Mouse (Mus musculus) frontal cortex, postnatal 10 days (tissue): ENCODE results near the gene Golph3.

Experiments used
- DNase-seq, 2 experiments: peaks; one replicate each; pipeline ENCODE4 v3.0.0; 2022; ENCODE audit warnings: low spot score in 2 of 2, mixed read lengths in 1 of 2

Gene Golph3

GRCm38 (mm10) chr15:12380548-12380947 is 59.3 kb downstream of the Golph3 start:
- no peak for DNase-seq

GRCm38 (mm10) chr15:12384679-12385078 is 63.4 kb downstream of the Golph3 start:
- no peak for DNase-seq

GRCm38 (mm10) chr15:12388726-12389489 is 67.7 kb downstream of the Golph3 start:
- no peak for DNase-seq

DNA sequence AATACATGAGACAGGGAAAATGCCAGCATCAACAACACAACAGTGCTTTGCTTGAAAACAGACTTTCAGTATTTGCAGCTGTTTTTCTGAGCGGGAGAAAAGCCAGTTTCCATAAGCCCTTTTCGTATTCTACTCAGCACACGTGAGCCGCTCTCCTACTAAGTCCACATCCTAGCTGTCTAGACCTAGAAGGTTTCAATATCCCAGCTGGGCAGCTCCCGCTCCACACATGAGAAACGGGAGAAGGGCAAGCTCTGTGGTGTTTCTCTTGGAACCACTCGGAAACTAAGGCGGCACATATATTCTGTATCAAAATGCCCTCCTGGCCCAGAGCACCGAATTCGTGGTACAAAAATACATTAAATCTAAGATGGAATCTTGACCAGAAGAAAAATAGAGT is 73.5 kb downstream of the Golph3 start:
- DNase-seq: no peak

DNA sequence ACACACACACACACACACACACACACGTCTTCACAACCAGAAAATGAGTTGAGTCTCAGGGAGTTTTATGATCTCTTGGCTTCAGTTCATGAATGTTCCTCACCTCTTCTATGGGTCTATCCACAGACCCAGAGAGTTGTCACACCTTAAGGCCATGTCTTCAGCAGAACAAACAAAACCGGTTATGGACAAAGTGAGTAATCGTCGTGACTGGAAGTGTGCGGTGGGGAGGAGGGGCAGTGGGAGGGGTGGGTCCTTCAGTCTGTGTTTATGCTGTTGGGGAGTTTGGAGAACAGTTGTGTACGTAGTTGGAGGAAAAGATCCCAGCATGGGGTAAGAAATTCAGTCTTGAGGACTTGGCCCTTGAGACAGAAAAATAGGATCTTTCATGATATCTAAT is 75.8 kb downstream of the Golph3 start:
- no peak for DNase-seq
